Mouse (Mus musculus) granulocyte monocyte progenitor cell, adult 5-6 weeks (primary cell): Measurements from ENCODE around the gene Olfr1145. TPM values are rescaled to one million over a fixed set of nuclear protein-coding genes. Genes with fewer than 3 reads are reported as not detected.

Experiments used
- ATAC-seq: replicated peaks from 2 replicates; pipeline ENCODE4 v1.8.0; 2016; ENCODE audit warnings: mild to moderate bottlenecking, moderate TSS enrichment, inconsistent platforms; ENCODE audit not compliant: poor library complexity, severe bottlenecking
- total RNA-seq, 2 experiments: library from RNA; stranded (forward) in 1 of 2; stranded (reverse) in 1 of 2; fragments of 200-712, 200-1000 nt in 1 of 2; fragments of >200 nt in 1 of 2; fragmentation: Nextera tagmentation in 1 of 2; gene quantifications; 2 replicates each; pipeline ENCODE4 v1.2.3; 2014 to 2017

Gene Olfr1145
- total RNA-seq (2014; fragmentation: Nextera tagmentation) = not detected in 2 replicates
- not detected in 2 replicates for total RNA-seq (2017)

DNA sequence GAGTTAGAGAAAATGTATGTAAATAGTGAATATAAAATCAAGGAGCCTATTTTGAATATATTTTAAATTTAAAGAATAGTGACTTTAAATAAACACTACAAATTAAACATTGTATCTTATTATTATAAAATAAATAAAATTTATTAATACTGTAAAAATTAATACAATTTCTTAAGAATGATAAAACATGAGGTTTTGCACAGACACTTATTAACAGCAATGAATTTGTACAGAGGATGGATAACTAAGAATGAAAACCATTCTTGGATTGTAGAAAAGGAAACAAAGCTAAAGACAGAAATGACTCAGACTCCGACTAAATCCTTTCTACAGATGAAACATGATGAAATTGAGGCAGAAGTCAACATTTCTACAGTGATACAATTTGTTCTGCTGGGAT, at the start of gene Olfr1145:
Gene Olfr1145 (plus strand): TSS at position 301 of the 400 bp plus-strand sequence.
- ATAC-seq = no peak

DNA sequence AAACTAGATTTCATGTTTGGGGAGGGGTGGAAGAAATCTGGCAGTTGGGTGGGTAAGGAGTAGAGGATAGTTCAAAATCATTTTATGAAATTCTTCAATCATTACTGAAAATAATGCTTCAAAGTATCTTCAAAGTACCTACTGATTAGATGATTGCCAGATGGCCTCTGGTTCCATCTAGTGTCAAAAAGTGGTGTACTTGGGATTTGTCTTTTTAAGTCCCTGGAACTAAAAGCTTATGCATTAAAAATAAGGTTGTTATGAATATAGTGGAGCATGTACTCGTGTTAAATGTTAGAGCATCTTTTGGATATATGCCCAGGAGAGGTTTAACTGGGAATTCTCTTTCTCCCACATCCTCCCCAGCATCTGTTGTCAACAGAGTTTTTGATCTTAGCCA, 33.5 kb upstream of the Olfr1145 start:
- ATAC-seq = no peak

DNA sequence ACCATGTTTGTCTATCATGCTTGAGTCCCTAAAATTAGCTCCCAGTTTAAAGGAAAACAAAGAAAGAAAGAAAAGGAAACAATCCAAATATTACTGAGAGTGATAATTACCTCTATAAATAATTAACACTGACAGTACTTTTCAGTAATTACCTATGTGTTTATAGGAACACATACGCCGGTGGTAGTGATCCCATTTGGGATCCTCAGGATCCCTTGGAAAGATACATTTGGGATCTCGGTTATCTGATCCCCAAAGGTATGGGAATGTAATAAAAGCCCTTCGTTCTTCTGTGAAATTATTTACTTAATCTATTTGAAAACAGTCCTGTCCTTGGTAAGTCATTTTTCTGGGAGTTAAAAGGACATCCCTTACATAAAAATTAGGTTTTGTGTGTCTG, 30.4 kb upstream of the Olfr1145 start, which contains the start of gene Olfr152:
Gene Olfr152 (plus strand): TSS at position 301 of the 400 bp plus-strand sequence.
- no peak for ATAC-seq

DNA sequence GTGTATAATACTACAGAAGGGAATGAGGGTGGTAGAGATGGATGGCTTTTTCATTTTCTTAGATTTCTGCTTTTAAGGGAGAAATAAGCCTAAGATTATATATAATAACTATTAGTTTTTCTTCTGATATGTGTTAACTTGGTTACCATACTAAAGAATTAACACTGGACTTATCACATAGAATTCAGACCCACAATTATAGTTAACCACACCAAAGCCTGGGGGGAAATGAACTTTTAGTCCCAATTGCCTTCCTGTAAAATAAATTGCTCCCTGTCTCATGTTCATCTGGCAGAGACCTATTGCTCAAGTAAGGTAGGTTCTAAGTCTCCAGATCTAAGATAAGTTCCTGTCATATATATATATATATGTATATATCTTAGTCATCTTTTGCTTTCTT, 9.3 kb upstream of the Olfr1145 start, which contains the start of gene Olfr1143:
Gene Olfr1143 (plus strand): TSS at position 301 of the 400 bp plus-strand sequence.
- ATAC-seq = no peak

DNA sequence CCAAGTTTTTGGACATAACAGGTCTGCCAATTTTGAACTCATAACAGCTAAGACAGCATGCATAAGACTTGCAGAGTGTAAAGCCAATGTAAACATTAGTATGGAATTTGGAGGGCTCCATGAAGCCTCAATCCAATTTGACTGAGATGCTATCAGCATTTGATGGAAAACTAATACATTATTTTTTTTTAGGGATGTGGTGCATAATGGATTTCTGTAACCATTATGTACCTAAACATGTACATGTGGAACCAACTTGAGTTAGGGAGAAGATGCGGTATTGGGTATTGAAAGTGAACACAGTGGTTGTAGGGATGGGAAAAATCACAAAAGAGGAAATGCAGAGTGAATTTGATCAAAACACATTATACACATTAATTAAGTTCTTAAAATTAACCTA, 20.6 kb downstream of the Olfr1145 start, which contains the start of gene Olfr1148:
Gene Olfr1148 (plus strand): TSS at position 301 of the 400 bp plus-strand sequence.
- ATAC-seq = no peak

DNA sequence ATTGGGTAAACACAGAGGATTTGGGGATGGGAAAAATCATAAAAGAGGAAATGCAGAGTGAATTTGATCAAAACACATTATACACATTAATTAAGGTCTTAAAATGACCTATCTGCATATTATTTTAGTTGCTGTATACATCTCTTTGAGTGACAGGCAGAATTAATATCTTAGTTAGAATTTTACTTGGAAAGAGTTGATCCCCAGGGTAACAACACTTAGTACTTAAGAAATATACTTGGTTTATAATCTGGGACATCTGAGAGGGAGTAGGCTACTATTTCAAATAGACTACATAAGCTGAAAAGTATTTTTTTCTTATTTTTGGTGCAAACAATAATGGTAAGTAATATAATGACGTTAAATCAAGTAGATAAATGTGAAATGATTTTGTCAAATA, 34.1 kb downstream of the Olfr1145 start, which contains the start of gene Olfr1150-ps1:
Gene Olfr1150-ps1 (plus strand): TSS at position 301 of the 400 bp plus-strand sequence.
- no peak for ATAC-seq

DNA sequence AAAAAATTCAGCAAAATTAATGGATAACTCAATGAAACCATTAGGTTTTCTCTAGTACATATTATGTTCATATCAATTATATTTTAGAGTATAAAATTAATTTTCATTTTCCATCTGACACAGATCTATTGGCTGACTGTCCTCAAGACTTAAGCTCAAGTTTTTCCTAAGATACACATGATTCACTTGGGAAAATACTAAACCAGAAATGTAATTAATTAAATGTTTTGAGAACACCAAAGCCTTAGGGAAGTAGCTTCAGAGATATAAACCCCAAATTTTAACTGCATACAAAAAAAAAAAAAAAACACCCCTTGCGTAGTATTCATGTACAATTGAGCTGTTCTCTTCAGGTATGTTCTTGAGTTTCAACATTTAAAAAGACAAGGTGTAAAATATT, 45.9 kb downstream of the Olfr1145 start, which contains the start of gene Olfr1151:
Gene Olfr1151 (plus strand): TSS at position 301 of the 400 bp plus-strand sequence.
- no peak for ATAC-seq

Other genes with a start within 250 kb of the Olfr1145 start
- gene Olfr1129, start 235.9 kb upstream of the Olfr1145 start, total RNA-seq (2014; fragmentation: Nextera tagmentation) = not detected in 2 replicates
- gene Olfr1129, start 235.9 kb upstream of the Olfr1145 start, total RNA-seq (2017) = not detected in 2 replicates
- gene Olfr1130, start 203.6 kb upstream of the Olfr1145 start, total RNA-seq (2014; fragmentation: Nextera tagmentation) = not detected in 2 replicates
- not detected in 2 replicates for gene Olfr1130, start 203.6 kb upstream of the Olfr1145 start, total RNA-seq (2017)
- not detected in 2 replicates for gene Olfr1131, start 182.7 kb upstream of the Olfr1145 start, total RNA-seq (2014; fragmentation: Nextera tagmentation)
- gene Olfr1131, start 182.7 kb upstream of the Olfr1145 start, total RNA-seq (2017) = not detected in 2 replicates
- gene Olfr1132, start 172.3 kb upstream of the Olfr1145 start, total RNA-seq (2014; fragmentation: Nextera tagmentation) = not detected in 2 replicates
- gene Olfr1132, start 172.3 kb upstream of the Olfr1145 start, total RNA-seq (2017) = not detected in 2 replicates
- not detected in 2 replicates for gene Olfr1133, start 162.4 kb upstream of the Olfr1145 start, total RNA-seq (2014; fragmentation: Nextera tagmentation)
- not detected in 2 replicates for gene Olfr1133, start 162.4 kb upstream of the Olfr1145 start, total RNA-seq (2017)
- not detected in 2 replicates for gene Olfr1134, start 151.4 kb upstream of the Olfr1145 start, total RNA-seq (2014; fragmentation: Nextera tagmentation)
- gene Olfr1134, start 151.4 kb upstream of the Olfr1145 start, total RNA-seq (2017) = not detected in 2 replicates
- gene Olfr1135, start 136.2 kb upstream of the Olfr1145 start, total RNA-seq (2014; fragmentation: Nextera tagmentation) = not detected in 2 replicates
- not detected in 2 replicates for gene Olfr1135, start 136.2 kb upstream of the Olfr1145 start, total RNA-seq (2017)
- not detected in 2 replicates for gene Olfr1136, start 115.9 kb upstream of the Olfr1145 start, total RNA-seq (2014; fragmentation: Nextera tagmentation)
- gene Olfr1136, start 115.9 kb upstream of the Olfr1145 start, total RNA-seq (2017) = not detected in 2 replicates
- not detected in 2 replicates for gene Olfr1137, start 96.6 kb upstream of the Olfr1145 start, total RNA-seq (2014; fragmentation: Nextera tagmentation)
- gene Olfr1137, start 96.6 kb upstream of the Olfr1145 start, total RNA-seq (2017) = not detected in 2 replicates
- gene Olfr1138, start 69.8 kb upstream of the Olfr1145 start, total RNA-seq (2014; fragmentation: Nextera tagmentation) = not detected in 2 replicates
- gene Olfr1138, start 69.8 kb upstream of the Olfr1145 start, total RNA-seq (2017) = not detected in 2 replicates
- gene Olfr1140, start 66.1 kb upstream of the Olfr1145 start, total RNA-seq (2014; fragmentation: Nextera tagmentation) = not detected in 2 replicates
- gene Olfr1140, start 66.1 kb upstream of the Olfr1145 start, total RNA-seq (2017) = not detected in 2 replicates
- not detected in 2 replicates for gene Olfr1141, start 55.8 kb upstream of the Olfr1145 start, total RNA-seq (2014; fragmentation: Nextera tagmentation)
- not detected in 2 replicates for gene Olfr1141, start 55.8 kb upstream of the Olfr1145 start, total RNA-seq (2017)
- gene Olfr152, start 30.3 kb upstream of the Olfr1145 start, total RNA-seq (2014; fragmentation: Nextera tagmentation) = not detected in 2 replicates
- not detected in 2 replicates for gene Olfr152, start 30.3 kb upstream of the Olfr1145 start, total RNA-seq (2017)
- gene Olfr1143, start 9.2 kb upstream of the Olfr1145 start, total RNA-seq (2014; fragmentation: Nextera tagmentation) = not detected in 2 replicates
- gene Olfr1143, start 9.2 kb upstream of the Olfr1145 start, total RNA-seq (2017) = not detected in 2 replicates
- gene Olfr1148, start 20.7 kb downstream of the Olfr1145 start, total RNA-seq (2014; fragmentation: Nextera tagmentation) = not detected in 2 replicates
- gene Olfr1148, start 20.7 kb downstream of the Olfr1145 start, total RNA-seq (2017) = not detected in 2 replicates
- gene Olfr1150-ps1, start 34.2 kb downstream of the Olfr1145 start, total RNA-seq (2014; fragmentation: Nextera tagmentation) = not detected in 2 replicates
- not detected in 2 replicates for gene Olfr1150-ps1, start 34.2 kb downstream of the Olfr1145 start, total RNA-seq (2017)
- gene Olfr1151, start 46.0 kb downstream of the Olfr1145 start, total RNA-seq (2014; fragmentation: Nextera tagmentation) = not detected in 2 replicates
- not detected in 2 replicates for gene Olfr1151, start 46.0 kb downstream of the Olfr1145 start, total RNA-seq (2017)
- not detected in 2 replicates for gene Olfr1152, start 56.7 kb downstream of the Olfr1145 start, total RNA-seq (2014; fragmentation: Nextera tagmentation)
- not detected in 2 replicates for gene Olfr1152, start 56.7 kb downstream of the Olfr1145 start, total RNA-seq (2017)
- gene Olfr1153, start 85.1 kb downstream of the Olfr1145 start, total RNA-seq (2014; fragmentation: Nextera tagmentation) = not detected in 2 replicates
- not detected in 2 replicates for gene Olfr1153, start 85.1 kb downstream of the Olfr1145 start, total RNA-seq (2017)
- not detected in 2 replicates for gene Olfr1154, start 95.3 kb downstream of the Olfr1145 start, total RNA-seq (2014; fragmentation: Nextera tagmentation)
- not detected in 2 replicates for gene Olfr1154, start 95.3 kb downstream of the Olfr1145 start, total RNA-seq (2017)
- not detected in 2 replicates for gene Olfr1155, start 135.3 kb downstream of the Olfr1145 start, total RNA-seq (2014; fragmentation: Nextera tagmentation)
- gene Olfr1155, start 135.3 kb downstream of the Olfr1145 start, total RNA-seq (2017) = not detected in 2 replicates
- gene Olfr1156, start 143.3 kb downstream of the Olfr1145 start, total RNA-seq (2014; fragmentation: Nextera tagmentation) = not detected in 2 replicates
- gene Olfr1156, start 143.3 kb downstream of the Olfr1145 start, total RNA-seq (2017) = not detected in 2 replicates
- not detected in 2 replicates for gene Olfr1157, start 158.5 kb downstream of the Olfr1145 start, total RNA-seq (2014; fragmentation: Nextera tagmentation)
- gene Olfr1157, start 158.5 kb downstream of the Olfr1145 start, total RNA-seq (2017) = not detected in 2 replicates
- not detected in 2 replicates for gene Olfr74, start 164.8 kb downstream of the Olfr1145 start, total RNA-seq (2014; fragmentation: Nextera tagmentation)
- not detected in 2 replicates for gene Olfr74, start 164.8 kb downstream of the Olfr1145 start, total RNA-seq (2017)
- gene Olfr1158, start 180.3 kb downstream of the Olfr1145 start, total RNA-seq (2014; fragmentation: Nextera tagmentation) = not detected in 2 replicates
- gene Olfr1158, start 180.3 kb downstream of the Olfr1145 start, total RNA-seq (2017) = not detected in 2 replicates
- not detected in 2 replicates for gene Olfr1160, start 198.4 kb downstream of the Olfr1145 start, total RNA-seq (2014; fragmentation: Nextera tagmentation)
- gene Olfr1160, start 198.4 kb downstream of the Olfr1145 start, total RNA-seq (2017) = not detected in 2 replicates
- not detected in 2 replicates for gene Olfr1161, start 213.0 kb downstream of the Olfr1145 start, total RNA-seq (2014; fragmentation: Nextera tagmentation)
- gene Olfr1161, start 213.0 kb downstream of the Olfr1145 start, total RNA-seq (2017) = not detected in 2 replicates
- gene Olfr73, start 227.9 kb downstream of the Olfr1145 start, total RNA-seq (2014; fragmentation: Nextera tagmentation) = not detected in 2 replicates
- gene Olfr73, start 227.9 kb downstream of the Olfr1145 start, total RNA-seq (2017) = not detected in 2 replicates
- not detected in 2 replicates for gene Olfr1162, start 241.3 kb downstream of the Olfr1145 start, total RNA-seq (2014; fragmentation: Nextera tagmentation)
- not detected in 2 replicates for gene Olfr1162, start 241.3 kb downstream of the Olfr1145 start, total RNA-seq (2017)